Mouse (Mus musculus): ENCODE data around the gene Ltbp4.

Ltbp4 gene

DNA sequence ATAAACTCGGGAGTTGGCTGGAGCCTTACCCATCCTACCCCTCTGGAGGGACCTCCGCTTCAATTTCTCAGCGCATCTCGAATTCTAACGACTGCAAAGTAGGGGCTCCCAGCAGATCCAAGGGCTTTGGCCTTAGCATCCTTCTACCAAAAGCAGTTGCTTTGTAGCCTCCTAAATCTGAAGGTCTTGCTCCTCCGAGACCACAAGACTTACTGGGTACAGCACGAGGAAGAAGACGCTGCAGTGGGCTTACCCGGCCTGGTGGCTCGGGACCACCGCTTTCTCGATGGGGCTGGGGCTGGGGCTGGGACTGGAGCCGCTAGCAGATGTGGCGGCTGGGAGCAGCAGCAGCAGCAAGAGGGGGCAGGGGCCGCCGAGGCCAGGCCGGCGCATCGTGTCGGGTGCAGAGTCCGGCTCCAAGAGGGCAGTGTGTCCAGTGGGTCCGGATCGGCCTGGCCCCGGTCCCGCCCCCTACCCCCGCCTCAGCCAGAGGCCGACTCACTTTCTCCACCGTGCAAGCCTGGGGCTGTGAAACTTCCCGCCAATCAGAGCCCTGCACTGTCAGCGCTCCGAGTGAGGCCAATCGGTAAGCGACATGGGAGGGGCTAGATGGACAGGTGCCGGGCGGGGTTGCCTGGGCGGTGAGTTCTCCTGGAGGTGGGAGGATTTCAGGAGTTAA lies at the start of gene Ltbp4:
Gene Ltbp4 (minus strand): TSS at position 518 of the 679 bp plus-strand sequence.
- no peak for DNase-seq (ENCODE audit: low read depth, low spot score)

GRCm38 (mm10) chr7:27384731-27385130 lies 47.2 kb upstream of the Ltbp4 start:
- DNase-seq (ENCODE audit: low read depth, low spot score) = no peak

DNA sequence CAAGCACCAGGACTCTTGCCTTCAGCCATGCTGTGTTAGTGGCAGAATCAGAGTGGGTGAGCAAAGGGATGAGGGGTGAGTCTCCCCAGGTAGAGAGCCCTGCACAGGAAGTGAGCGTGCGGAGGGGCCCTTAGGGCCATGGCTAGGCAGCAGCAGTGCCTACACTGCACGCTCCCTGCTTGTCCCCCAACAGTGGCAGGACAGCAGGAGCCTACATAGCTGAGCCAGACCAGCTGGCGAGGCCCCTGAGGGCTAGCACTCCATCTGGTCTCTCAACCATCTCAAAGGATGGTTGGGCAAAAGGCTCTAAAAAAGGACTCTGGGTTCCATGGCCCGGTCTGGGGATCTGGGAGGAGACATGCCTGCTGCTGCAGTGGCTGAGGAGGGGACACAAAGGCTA lies 46.6 kb upstream of the Ltbp4 start:
- no peak for DNase-seq (ENCODE audit: low read depth, low spot score)

- DNase-seq (ENCODE audit: low read depth, low spot score) = no peak
Measured at GRCm38 (mm10) chr7:27383233-27383632, 45.7 kb upstream of the Ltbp4 start.

GRCm38 (mm10) chr7:27381560-27381959 lies 44.1 kb upstream of the Ltbp4 start:
- no peak for DNase-seq (ENCODE audit: low read depth, low spot score)

GRCm38 (mm10) chr7:27381009-27381408 lies 43.5 kb upstream of the Ltbp4 start:
- no peak for DNase-seq (ENCODE audit: low read depth, low spot score)

DNA sequence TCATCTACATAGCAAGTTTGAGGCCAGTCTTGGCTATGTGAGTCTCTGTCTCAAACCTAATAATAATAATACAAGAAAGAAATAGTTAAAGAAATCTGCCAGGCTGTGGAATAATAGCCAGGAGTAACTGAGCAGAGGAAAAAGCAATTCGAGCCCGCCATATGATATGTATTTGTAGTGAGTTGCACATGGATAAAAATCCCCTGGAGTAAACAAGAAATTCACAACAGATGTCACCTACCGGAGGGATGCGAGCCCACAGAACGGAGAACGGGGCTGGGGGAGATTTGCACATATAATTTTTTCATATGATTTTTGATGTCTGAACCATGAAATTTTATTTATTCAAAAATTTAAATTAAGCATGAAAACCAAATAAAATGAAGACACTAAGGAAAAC lies 42.3 kb upstream of the Ltbp4 start:
- no peak for DNase-seq (ENCODE audit: low read depth, low spot score)

DNA sequence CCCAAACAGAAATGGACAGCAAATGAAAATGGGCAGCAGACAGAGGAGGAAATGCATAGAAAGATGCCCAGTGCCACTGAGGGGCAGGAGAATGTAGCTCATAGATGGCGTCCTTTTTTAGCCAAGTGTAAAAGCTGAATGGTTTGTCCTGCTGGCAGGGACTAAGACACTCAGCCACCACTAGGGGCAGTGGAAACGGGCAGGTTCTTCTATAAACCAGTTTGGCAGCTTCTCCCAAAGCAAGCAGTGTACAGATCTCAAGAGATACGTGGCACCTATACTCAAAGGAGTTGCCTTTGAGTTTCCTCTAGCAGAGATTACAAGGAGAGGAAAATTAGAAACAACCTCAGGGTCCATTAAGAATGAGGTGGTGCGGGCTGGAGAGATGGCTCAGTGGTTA lies 40.9 kb upstream of the Ltbp4 start:
- no peak for DNase-seq (ENCODE audit: low read depth, low spot score)

GRCm38 (mm10) chr7:27375274-27375673 lies 37.8 kb upstream of the Ltbp4 start:
- DNase-seq (ENCODE audit: low read depth, low spot score) = no peak

DNA sequence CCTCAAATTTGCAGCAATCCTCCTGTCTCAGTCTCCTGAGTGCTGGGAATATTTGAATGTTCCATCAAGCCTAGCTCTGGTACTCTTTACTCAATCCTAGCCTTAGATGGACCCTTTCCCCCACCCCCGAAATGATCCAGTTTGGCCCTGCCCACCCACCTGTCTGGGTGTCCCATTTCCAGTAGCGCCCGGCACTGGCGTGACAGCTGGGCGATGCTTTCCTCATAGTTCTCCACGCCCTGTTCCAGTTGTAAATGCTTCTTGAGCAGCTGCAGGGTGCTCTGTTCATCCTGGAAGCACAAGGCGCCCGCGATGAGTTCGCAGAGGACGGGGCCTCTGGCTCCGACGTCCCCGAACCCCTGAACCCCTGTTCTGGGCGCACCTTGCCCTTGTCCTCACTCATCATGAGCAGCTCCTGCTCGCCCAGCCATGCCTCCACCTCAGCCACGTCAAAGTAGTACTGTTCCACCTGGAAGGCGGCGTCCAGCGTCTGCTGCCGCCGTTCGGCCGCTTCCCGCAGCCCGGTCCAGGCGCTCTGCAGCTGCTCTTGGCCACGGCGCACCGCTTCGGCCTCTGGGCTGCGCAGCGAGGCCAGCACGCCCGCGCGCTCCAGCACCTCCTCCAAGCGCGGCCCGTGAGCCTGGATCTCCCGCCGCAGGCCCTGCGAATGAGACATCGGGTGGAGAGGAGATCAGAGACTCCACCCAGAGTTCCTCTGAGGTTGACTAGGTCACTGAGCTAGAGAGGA lies 34.4 kb upstream of the Ltbp4 start:
- no peak for DNase-seq (ENCODE audit: low read depth, low spot score)

GRCm38 (mm10) chr7:27369111-27369510 lies 31.6 kb upstream of the Ltbp4 start:
- no peak for DNase-seq (ENCODE audit: low read depth, low spot score)

DNA sequence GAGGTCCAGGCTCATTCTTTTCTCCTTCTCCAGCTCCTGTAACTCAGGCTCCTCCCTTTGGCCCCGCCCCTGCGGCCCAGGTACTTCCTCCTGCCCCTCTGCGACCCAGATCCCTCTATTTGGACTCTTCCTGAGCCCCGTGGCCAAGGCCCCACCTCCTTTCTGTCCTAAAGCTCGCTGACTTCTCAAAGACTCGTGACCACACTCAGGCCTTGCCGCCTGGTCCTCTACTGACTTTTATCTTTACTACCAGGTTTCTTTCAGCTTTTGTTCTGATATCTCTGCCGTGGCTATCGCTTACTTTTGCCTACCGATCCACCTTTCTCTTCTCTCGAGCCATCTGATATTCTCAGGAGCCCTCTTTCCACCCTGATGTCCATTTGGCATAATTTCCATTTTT lies 30.5 kb upstream of the Ltbp4 start:
- DNase-seq (ENCODE audit: low read depth, low spot score) = no peak

DNA sequence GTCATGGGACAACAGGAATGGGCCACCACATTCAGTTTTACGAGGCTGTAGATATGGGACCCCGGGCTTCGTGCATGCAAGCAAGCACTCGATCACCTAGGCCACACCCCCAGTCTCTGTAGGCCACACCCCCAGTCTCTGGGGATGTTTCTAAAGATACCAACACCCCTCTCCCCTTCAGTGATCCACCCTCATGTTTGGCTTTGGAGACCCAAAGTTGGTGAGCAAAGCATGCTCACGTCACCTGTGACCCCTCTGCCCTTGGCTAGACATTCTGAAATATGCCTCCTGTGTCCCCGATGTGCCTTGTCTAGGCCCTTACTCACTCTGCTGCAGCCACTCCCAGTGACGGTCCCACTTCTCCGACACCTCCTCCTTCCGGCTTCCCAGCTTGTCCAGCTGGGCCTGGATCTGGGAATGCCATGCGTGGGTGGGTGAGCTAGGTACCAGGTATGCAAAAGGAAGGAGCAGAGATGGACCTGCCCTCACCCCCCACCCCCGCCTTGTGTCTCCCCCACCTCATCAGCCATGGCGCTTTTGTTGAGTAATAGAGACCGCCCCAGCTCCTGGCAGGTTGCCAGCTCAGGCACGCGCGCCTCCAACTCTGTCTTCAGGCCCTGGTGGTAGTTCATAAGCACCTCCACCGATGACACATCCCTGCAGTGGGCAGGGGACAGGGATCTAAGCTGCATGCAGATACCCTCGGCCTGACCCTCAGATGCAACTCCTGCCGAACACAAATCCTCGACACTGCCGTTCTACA lies 28.8 kb upstream of the Ltbp4 start:
- no peak for DNase-seq (ENCODE audit: low read depth, low spot score)

DNA sequence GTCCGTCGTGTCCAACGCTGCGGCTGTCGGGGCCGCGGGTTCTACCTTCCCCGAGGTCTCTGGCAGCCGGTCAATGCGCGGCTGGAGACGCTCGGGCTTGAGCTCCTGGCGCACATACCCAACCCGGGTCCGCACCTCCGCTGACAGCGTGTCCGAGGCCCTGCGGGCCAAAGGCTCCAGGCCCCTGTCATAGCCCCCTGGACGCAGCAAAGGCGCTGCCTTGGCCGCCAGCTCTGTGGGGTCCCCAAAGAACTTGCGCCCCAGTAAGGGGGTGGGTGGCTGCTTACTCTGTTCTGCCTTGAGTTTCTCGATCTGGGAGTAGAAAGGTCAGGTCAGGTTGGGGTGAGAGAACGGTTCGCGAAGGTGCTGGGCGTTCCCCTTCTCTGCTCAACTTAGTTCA lies 26.9 kb upstream of the Ltbp4 start:
- DNase-seq (ENCODE audit: low read depth, low spot score) = no peak

DNA sequence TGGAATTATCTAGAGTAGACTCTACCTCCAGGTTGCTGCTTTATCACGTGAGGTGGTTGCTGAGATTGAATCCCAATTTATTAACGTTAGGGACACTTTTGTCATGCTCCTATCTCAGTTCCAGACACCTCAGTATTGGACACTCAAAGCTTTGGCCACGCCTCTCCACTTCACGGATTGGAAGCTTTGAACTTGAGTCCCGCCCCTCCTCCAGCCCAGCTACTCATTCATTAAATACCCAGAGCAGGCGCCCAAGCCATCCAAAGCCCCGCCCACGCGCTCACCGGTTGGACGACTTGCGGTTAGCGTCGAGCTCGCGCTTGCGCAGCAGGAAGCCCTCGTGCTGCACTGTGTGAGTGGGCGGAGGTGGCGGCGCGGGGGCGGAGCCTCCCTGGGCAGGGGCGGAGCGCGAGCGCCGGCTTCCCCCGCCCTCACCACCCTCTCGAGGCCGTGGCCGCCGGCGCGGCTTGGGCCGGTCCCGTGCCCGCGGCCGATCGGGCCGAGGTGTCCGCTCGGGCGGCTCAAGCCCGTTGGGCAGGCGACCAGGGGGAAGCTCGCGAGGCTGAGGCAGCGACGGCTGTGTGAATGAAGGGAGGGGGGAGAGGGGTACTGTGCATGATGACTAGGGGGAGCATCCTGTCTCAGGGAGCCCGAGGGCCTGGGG lies 23.9 kb upstream of the Ltbp4 start:
- DNase-seq (ENCODE audit: low read depth, low spot score) = peak; percentile 98

DNA sequence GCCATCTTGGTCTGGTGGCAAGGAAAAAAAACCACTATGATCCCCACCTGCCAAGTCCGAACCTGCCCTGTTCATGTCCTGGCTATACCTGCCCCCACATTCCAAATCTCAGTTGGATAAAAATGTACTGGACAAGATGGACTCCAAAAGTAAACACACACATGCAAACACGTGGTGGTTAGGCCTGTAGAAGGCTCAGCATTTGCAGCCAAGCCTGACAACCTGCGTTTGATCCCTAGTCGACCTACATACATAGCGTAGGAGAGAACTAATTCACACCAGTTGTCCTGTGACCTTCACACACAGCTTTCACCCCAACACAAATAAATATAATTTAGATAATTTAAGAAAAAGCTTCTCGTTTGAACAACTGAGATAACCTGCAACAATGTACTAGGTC lies 23.3 kb upstream of the Ltbp4 start:
- DNase-seq (ENCODE audit: low read depth, low spot score) = no peak

DNA sequence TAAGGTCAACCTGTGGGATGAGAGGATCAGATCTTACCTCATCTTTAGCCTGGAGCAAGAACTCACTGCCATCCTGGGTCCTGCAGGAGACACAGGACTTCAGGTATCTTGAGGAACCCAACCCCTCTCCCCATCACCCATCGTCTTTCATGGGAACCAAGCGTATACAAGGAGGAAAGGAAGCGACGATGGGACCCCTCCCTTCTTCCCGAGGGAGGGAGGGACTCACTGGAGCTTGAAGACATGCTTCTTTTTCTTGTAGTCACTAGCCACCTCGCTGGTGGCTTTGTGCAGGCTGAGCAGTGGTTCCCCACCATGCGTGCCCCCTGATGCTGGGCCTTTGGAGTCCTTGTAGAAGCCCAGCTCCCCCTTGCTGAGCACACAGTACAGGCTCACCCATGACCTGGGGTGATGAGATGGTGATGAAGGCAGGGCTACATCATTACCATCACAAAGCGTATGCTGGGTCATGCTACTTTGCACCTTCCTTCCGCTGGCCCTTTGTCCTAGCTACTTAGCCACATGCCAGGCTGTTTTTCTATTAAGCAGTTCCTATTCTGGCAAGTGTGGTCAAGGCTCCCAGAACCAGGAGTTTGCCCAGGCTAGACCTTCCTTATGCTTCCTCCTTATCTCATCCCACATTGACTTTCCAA lies 22.3 kb upstream of the Ltbp4 start:
- DNase-seq (ENCODE audit: low read depth, low spot score) = no peak

DNA sequence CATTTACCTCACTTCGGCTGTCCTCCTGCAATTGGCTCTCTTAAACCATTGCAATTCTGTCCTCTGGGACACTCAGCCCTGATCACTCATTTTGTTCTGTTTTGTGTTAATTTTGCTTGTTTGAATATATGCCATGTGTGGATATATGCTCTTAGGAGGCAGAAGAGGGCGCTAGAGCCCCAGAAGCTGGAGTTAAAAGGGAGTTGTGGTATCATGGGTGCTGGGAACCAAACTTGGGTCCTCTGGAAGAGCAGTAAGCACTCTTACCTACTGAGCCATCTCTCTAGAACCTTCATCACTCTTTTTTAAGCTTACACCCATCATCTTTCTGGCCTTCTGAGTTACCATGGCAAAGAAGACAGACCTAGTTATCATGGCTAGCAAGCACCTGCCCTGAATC lies 21.7 kb upstream of the Ltbp4 start:
- DNase-seq (ENCODE audit: low read depth, low spot score) = no peak

DNA sequence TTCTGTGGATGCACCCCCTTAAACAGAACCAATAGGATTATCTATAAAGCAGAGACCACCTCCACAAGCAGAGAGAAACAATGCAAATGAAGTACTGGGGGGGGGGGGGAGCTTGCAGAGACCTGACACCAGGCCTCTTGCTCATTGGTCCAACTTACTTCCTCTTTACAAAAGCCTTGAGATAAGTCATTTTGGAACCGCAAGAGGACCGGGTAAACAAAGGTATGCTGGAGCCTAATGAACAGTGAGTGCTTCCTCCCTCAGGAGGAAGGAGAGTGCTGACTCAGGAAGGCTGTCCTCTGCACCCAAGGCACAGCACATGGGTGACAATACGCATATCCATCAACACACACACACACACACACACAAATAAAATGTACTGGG lies 20.1 kb upstream of the Ltbp4 start:
- DNase-seq (ENCODE audit: low read depth, low spot score) = no peak

DNA sequence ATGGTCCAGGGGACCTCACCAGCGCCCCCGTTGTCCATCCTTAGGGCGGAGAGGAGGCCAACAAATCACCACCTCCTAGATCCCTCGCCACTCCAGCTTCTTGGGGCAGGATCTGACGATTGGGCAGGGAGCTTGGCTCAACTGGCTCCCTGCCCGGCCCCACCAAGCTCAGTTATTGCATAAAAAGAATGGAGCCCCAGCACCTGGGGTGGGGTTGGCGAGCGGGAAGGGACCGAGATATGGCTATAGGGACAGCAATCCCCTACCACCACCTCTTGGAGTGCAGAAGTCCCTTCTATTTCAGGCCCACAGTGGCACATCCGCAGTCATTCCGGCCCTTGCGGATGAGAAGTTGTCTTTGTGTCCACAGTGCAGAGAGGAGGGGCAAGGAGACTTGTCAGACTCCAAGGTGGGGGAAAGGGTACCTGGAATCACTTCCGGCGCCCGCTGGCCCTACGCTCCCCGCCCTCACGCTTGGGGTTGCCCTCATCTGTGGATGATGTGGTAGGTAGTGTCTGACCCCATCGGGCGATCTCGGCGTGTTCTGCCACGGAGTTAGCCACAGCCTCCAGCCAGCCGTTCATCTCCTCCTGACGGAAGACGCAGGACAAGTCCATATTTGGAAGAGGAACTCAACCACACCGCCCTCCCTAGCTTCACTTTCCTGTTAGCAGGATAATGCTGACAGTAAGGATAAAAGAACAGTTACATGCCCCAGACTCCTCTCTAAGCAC lies 19.5 kb upstream of the Ltbp4 start, which contains the start of gene Gm20479:
Gene Gm20479 (minus strand): TSS at position 559 of the 734 bp plus-strand sequence.
- DNase-seq (ENCODE audit: low read depth, low spot score) = no peak

- DNase-seq (ENCODE audit: low read depth, low spot score) = no peak
Measured at GRCm38 (mm10) chr7:27356248-27356647, 18.8 kb upstream of the Ltbp4 start.

Measured in retina, adult 2 months (tissue).